Mouse (Mus musculus) megakaryocyte progenitor cell, adult 5-6 weeks (primary cell): ENCODE measurements around the gene Ccdc153. TPM values are rescaled to one million over a fixed set of nuclear protein-coding genes. Genes with fewer than 3 reads are reported as not detected.

Source experiments
- ATAC-seq: replicated peaks from 2 replicates; pipeline ENCODE4 v1.8.0; 2016; ENCODE audit warnings: mild to moderate bottlenecking, moderate TSS enrichment, inconsistent platforms; ENCODE audit not compliant: poor library complexity
- total RNA-seq, 2 experiments: library from RNA; stranded (forward) in 1 of 2; stranded (reverse) in 1 of 2; fragments of 157-497, 149-512 nt in 1 of 2; fragments of 200-1000 nt in 1 of 2; gene quantifications; 2 replicates each; pipeline versions ENCODE4 v1.2.3 to v1.2.4; 2015 to 2017

Gene Ccdc153
- total RNA-seq, 2 experiments from 2014 or later, result not detected

DNA sequence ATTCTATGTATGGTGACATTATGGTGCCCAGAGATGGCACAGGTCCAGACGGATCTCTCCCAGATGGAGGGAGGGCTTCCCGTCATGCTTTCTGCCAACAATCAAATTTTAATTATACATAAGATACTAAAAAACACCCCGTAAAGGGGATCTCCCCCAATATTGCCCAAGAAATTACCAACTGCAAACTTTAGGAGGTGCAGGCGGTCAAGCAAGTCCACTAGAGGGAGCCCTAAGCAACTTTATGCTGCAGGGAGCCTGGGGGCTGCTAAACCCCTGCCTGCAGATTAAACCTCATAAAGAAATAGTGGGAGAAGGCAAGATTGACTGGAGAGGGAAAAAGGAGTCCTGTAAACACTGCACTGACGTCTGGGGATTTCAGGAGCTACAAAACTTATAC, 1.0 kb upstream of the Ccdc153 start:
- peak; percentile 69 for ATAC-seq

DNA sequence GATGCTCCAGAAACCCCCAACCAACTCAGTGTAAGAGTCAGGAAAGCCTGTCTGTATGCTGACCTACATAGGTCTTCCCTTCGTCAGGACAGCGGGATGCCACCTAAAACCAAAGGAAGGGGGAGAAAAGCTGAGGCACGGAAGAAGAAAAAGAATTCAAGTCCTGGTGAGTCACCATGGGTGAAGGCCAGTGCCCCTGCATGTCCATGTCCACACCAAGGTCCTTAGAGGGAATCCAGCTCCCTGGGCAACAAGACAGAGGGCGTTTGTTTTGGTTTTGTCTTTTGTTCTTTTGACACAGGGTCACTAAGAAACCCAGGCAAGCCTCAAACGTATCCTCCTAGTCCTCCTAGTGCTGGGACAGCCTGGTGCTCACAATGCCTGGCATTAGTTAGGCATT, 435 bp downstream of the Ccdc153 start:
- ATAC-seq, result no peak

DNA sequence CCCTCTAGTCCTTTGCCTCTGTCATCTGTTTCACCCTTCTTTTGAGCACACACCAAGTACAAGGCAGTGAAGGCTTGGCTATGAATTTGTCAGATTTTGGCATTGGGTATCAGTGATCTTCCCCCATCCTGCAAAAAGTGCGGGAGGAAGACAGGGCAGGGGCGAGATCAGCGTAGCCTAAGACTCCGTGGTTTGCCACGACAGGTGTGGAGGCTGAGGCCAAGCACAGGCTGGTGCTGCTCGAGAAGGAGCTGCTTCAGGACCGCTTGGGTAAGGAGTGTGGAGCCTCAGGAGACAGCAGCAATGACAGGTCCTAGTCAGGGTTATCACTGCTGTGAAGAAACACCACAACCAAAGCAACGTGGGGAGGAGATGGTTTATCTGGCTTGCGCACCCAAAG, 942 bp downstream of the Ccdc153 start:
- ATAC-seq, result peak; percentile 48

DNA sequence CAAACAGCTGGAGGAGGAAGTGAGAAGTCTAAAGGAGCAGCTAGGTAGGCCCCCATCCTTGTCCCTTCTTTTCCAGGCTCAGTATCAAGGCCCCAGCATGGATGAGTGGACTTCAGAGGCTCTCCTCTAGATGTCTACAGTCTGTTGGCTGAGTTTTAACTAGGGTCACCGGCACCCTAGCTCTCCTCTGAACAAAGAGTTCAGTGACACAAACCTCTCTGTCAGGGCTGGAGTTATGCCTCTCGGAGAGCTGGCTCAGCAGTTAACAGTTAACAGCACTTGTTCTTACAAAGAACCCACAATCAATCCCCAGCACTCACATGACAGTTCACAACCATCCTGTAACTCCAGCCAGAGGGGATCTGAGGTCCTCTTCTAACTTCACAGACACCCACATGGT, 3.1 kb downstream of the Ccdc153 start:
- ATAC-seq, result no peak

DNA sequence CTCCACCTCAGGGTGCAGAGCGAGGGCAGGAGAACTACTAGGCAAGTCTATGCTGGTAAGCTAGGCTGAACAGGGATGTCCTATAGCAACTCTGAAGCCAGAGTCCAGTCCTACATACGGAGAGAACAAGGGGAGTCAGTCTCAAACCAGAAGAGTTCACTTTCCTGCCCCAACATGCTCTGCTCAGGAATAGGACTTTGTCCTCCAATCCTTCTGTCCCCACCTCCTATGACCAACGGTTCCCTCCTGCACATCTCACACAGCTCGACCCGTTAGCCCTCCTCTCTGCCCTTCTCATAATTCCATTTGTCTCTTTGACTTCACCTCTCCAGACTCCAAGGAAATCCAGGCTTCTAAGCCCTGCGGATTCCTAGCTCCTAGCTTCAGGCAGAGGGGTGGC, 7.4 kb downstream of the Ccdc153 start:
- ATAC-seq, result no peak

DNA sequence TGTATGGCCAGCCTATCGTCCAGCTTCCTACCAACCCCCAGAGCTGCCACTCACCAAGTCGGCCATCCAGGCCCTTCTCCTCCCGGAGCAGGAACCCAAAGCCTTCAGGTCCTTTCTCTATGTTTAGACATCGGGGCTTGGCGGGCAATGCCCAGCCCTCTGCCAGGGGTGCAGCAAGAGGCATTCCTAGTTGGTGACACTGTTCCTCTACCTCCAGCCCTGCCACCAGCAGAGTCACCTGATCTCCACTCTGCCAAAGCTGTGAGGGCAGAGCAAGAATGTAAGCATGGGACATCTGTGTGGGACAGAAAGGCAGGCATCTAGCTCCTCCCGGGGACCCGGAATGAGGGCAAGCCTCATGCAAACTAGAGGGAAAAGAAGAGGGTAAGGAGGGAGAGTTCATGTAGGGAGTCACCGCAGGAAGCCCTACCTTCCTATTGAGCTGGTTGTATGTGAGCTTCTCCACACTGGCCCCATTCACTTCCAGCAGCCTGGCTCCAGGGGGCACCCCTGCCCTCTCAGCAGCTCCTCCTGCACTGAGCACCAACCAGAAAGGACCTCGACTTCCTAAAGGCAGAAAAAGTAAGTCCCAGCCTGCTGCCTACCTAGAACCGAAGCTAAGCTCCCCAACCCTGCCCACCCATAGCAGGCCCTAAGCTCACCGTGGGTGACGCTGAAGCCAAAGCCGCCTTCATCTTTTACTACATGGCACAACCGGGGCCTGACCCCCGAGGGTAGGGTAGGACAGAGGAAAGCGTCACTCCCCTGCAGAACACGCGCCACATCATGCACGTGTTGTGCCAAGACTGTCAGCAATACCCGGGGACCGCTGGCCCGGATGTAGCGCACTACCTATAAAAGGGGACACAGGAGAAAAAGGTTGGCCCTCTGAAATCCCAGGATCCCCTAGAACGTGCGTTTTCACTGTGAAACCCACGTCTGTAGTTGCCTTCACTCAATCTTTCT, 9.0 kb downstream of the Ccdc153 start:
- peak; percentile 96 for ATAC-seq

DNA sequence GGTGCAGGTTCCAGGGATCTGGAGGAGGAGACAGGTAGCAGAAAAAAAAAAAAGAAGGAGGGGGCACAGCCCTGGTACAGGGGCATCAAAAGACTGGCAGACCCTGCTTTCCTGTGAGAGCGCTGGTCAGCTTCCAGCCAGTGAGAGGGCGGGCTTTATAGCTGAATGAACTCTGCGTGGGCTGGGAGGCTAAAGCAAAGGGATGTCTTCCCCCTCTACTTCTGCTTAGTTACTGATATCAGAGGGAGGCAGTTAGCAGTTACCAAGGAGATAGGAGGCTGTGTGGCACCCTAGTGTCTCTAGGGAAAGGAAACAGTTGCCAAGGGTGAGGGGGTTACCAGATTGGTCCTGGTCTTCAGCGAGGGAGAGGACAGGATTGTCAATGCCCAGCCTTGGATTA, 10.0 kb downstream of the Ccdc153 start:
- peak; percentile 24 for ATAC-seq

DNA sequence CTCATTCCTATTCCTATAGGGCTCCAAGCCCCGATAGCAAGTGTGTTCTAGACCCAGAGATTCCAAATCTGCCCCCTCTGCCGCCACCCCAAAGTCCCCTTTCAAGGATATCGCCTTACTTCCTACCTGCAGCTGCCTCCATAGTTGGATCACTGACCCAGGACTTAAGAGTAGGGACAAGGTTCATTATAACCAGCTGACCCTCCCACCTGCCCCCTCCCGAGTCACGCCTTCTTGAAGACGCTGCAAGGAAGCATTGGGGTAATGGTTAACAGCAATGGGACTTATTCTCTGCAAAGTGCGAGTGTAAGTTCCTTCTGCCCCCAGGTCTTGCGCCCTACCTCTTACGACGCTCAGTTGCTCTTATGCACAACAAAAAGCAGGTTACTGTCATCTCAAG, 10.8 kb downstream of the Ccdc153 start, which contains the start of gene Pdzd3:
Gene Pdzd3 (minus strand): TSS at position 158 of the 400 bp plus-strand sequence.
- no peak for ATAC-seq

DNA sequence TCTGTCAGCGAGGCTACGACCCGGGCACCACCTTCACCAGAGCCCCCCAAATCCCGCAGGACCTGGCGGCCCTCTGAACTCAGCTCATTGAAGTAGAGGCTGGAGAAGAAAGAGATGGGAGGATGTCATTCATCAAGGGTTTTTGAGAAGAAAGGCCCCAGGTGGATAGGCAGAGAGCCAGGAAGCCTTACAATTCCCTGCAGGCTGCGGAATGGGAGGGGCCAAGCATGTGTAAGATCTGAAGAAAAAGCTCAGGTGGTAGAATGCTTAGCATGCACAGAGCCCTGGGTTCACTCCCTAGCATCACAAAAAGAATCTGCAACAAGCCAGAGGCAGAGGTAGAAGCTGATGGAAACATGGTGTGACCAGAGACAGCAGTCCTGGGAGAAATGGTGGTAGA, 13.0 kb downstream of the Ccdc153 start:
- ATAC-seq, result no peak

DNA sequence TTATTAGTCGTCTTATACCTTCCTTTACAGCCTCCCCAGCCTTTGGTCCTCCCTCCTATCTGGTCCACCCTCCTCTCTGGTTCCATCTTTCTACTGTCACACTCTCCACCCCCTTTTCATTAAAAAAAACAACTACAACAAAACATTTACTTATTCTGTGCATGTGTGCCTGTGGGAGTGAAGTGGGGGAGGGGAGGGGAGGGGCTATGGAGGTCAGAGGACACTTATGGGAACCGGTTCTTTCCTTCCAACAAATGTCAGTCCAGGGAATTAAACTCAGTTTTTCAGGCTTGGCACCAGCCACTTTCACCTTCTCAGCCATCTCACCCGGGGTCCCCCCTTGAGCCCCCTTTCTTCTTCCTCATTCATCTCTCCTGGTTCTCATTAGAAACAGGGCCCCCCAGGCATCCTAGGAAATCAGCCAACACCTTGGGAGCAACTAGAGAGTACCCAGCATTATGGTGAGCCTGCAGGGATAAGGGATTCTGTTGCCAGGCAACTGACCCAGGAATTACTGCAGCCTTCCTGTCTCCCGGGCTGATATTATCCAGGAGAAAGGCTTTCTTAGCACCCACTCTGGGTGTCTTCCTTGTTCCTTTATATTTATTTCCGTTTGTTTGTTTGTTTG, 14.1 kb downstream of the Ccdc153 start:
- ATAC-seq, result no peak

DNA sequence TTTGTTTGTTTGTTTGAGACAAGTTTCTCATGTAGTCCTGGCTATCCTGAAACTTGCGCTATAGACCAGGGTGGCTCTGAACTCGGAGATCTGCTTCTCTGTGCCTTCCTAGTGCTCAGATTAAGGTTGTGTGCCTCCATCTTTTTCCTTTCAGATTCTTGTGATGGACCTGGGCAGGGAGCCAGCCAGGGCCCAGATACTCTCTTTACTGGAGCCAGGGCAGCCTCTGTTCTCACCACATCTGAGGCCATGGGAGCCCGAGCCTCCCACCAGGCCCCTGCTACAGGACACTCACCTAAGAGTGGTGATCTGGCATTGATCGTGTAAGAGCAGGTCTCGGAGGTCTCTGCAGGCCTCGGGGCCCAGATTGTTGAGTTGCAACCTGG, 14.7 kb downstream of the Ccdc153 start:
- ATAC-seq, result no peak

DNA sequence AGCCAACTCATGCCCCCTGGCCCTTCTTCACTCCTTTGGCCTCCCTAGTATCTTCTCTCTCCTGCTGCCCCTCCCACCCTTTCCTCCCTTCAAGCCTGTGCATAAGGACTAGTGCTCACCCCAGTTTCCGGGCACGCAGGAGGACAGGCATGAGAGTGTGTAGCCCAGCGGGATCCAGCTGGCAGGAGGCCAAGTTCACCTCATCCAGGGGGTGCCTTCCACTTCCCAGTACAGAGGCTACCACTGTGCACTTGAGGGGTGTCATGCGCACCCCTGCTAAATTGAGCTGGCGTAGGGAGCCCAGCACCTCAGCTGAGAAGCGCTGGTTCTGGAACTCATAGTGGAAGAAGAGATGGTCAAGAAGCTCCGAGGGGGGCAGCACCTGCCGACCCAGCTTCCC, 15.7 kb downstream of the Ccdc153 start:
- no peak for ATAC-seq

DNA sequence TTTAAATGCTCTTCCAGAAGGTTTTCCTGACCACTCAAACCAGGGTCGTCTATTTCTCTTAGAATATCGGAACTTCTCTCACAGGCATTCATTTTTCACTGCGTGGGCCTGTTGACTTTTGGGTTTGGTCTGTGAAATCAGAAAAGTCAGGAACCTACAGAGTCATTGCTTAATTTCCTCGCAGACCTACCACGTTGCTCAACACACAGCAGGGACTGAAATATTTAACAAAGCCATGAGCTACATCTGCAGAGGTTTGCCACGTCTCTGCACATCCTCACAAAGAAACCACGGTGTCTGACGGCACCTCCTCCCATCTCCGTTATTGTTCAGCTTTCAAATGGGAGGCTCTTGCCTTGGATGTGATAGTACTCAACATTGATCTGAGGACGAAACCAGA, 18.5 kb downstream of the Ccdc153 start:
- peak; percentile 76 for ATAC-seq

DNA sequence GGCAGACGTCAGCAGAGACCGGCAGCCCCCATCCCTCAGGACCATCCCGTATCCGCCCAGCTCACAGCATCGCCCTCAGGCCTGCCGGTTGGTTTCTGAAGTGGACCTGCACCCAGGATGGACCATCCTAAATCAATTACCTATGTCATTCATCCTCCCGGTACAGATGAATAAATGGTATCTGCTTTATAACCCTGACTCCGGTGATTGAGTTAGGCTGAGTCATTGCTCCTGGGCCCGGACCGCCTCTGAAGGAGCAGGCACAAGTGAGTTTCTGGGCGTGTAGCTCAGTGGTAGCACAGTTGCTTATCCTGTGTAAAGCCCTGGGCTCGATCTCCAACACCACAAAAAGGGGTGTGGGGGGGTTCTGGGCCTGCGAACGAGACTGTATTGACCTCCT, 20.9 kb downstream of the Ccdc153 start:
- ATAC-seq, result no peak

DNA sequence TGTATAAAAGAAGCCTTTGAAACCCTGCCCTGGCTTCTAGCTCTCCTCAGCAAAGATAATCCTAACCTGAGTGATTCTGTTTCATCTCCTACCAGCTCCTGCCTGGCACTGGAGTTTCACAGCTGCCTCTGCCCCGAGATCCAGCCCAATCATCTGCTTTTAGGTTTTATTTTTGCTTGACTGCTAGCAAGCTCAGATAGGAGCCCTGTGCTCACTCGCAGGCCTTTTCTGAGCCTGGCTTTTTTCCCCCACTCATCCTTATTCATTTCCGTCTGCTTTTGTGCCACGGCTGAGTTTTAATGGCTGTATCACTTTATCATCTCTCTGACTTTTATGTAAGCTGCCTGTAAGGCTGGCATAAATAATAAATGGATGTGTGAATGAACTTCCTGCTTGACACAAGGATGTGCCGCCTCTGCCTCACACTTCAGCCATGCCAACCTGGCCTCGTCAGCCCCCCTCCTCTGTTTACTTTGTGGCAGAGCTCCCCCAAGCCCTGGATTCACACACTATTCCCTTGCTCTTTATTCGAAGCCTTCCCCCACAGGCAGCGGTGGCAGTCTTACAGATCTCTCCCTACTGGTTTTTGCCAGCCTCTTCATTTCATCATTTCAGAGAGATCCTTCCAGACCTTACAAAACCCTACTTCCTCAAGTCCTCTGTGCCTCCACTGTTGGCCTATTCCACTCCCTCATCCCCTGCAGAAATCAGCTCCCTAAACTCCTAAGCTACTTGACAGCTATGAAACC, 26.2 kb downstream of the Ccdc153 start:
- ATAC-seq, result peak; percentile 30

DNA sequence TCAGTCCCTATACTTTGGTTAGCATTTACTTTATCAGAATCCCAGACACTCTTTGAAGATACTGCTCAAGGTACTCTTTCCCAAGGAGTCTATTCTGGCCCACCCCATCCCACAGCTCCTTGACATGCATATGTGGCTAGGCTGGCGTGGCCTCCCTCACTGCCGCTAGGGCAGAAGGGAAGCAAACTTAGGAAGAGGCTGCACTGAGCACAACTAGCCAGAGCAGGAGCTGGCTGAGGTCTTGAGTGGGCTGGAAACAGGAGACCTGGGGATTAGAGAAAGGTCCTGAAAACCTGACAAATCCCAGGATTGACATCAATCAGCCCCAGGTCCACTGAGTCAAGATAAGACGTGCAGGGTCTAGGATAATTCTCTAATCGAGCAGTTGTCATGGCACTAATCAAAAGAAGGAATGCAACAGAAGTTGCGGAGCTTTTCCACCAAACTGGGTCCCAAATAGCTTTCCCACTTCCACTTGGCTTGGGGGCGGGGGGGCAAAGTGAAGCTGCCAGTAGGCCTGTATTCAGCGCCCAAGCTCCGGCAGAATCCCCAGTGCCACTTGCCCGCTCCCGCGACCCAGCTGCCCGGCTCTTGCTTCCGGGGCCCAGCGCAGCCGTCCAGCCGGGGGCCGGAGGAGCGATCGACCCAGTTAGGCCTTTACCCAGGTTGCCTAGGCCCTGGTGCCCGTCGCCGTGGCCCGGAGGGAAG, 27.0 kb downstream of the Ccdc153 start:
- ATAC-seq, result 0 out of 2 replicates have a peak, but pooled peaks have one; percentile 18

DNA sequence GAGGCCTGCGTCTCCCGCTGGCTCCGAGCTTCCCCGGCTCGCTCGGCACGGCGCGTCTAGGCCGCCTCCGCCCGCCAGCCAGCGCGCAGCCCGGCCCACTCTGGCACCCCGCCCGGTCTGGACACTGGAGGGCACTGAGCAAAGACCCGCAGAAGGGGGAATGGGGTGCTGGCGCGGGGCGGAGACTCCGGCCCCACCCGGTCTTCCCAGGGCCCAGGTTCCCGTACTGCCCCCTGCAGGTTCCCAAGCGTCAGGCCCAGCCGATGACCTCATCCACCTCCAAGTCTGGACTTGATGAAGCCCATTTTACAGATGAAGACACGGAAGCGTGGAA, 27.5 kb downstream of the Ccdc153 start:
- ATAC-seq, result peak; percentile 87

DNA sequence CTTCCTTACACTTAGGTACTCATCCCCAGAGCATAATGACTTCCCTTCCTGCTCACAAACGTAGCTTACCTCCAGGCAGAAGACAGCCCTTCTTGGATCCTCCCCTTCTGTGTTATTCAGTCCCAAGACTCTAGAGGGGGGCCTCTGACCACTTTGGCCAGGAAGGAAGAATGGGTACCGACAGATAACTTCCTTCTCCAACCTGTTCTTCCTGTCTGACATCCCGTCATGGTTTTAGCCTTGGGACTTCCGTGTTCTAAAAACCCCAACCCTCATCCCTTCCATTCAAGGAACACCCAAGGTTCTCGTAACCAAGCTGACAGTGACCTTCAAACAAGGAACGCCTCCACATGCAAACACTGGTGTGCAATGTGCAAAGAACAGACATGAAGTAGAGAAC, 28.0 kb downstream of the Ccdc153 start, which contains the start of gene Nlrx1:
Gene Nlrx1 (minus strand): TSS at position 168 of the 400 bp plus-strand sequence.
- peak; percentile 61 for ATAC-seq

DNA sequence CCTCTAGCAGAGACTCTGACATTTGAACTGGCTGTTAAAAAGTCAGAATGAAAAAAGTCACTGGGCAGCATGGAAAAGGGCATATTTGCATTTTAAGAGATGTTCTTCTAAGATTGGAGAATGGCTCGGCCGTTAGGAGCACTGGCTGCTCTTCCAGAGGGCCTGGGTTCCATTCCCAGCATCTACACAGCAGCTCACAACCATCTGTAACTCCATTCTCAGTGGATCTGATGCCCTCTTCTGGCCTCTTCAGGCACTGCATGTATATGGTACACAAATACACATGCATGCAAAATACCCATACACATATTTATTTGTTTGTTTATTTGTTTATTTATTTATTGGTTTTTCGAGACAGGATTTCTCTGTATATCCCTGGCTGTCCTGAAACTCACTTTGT, 28.6 kb downstream of the Ccdc153 start:
- ATAC-seq, result no peak

DNA sequence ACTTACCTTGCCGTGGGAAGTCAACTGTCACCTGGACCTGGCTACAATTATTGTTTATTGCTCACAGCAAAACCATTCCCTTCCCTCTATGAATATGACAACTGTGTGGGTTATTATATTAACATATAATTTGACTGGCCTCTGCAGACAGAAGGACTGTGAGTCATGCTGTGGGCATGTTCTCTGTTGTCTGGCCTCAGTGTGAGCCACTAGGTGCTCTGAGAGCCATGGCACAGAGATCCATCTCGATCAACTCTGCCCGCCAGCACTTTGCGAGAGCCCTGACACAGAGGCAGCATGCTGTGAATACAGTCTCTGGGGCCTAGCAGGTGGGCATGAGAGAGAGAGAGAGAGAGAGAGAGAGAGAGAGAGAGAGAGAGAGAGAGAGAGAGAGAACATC, 29.5 kb downstream of the Ccdc153 start:
- ATAC-seq, result no peak

DNA sequence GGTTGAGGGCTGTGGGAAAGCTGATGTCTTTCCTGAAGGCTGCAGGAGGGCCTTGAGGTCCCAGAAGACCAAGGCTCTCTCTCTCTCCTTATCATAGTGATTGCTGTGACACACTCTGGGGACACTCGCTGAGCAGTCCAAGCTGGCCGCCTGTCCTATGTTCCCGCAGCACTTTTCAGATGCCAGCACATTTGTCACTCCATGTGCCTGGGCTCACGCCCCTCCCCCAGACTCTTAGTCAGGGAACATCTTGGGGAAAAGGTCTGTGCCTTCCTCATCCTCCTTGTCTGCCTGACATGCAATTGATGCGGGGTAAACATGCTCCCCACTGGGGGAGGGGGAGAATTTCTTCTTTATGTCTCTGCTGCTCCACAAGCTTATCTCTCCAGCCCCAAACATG, 42.7 kb downstream of the Ccdc153 start:
- ATAC-seq, result no peak
